Mouse (Mus musculus): ENCODE data around the gene Usp50. TPM values are rescaled to one million over a fixed set of nuclear protein-coding genes. Genes with fewer than 3 reads are reported as not detected.

The Usp50 gene
- total RNA-seq, 2 experiments from 2014 or later = 2.9 to 3.2 TPM

Other genes starting within 250 kb of the Usp50 start
- 10 to 100 TPM; 11.1 to 12.0 TPM for gene Slc27a2, start 231.1 kb downstream of the Usp50 start, total RNA-seq (2021)
- gene Hdc, start 164.2 kb downstream of the Usp50 start, total RNA-seq (2021) = 1 to 10 TPM in 1 of 2 experiments, under 1 TPM in 1; 0.70 to 1.4 TPM
- 10 to 100 TPM; 17.1 to 23.0 TPM for gene Gabpb1, start 107.1 kb downstream of the Usp50 start, total RNA-seq (2021)
- gene Usp8, start 76.1 kb downstream of the Usp50 start, total RNA-seq (2021) = 10 to 100 TPM; 49.9 to 52.4 TPM
- 10 to 100 TPM; 42.6 to 43.0 TPM for gene Trpm7, start 92.8 kb upstream of the Usp50 start, total RNA-seq (2021)
- 10 to 100 TPM; 30.2 to 35.2 TPM for gene Sppl2a, start 149.8 kb upstream of the Usp50 start, total RNA-seq (2021)
- 10 to 100 TPM; 12.4 to 12.9 TPM for gene Ap4e1, start 225.2 kb upstream of the Usp50 start, total RNA-seq (2021)